Mouse (Mus musculus) liver, postnatal 0 days (tissue): Measurements from ENCODE around the gene Runx3. TPM values are rescaled to one million over a fixed set of nuclear protein-coding genes. Genes with fewer than 3 reads are reported as not detected.

Source experiments
- ATAC-seq: fragments of 200-750 bp; cut with Nextera tagmentation; 2 replicates; pipeline ENCODE4 v1.8.0; 2017; ENCODE audit warnings: mild to moderate bottlenecking, moderate library complexity
- DNase-seq: peaks from one replicate; pipeline ENCODE4 v3.0.0-alpha.2; 2016
- H3K27ac ChIP-seq: fragments of 300-500 bp; sonication (generic); 2 replicates; pipeline ENCODE4 v1.5.1; 2014; ENCODE audit warnings: antibody characterized with exemption, moderate library complexity, mild to moderate bottlenecking, low read depth
- H3K27me3 ChIP-seq: fragments of 300-500 bp; sonication (generic); 2 replicates; pipeline ENCODE4 v1.6.1; 2014; ENCODE audit warnings: low read length, control low read depth, mixed read lengths; ENCODE audit not compliant: insufficient read depth
- H3K36me3 ChIP-seq: fragments of 300-500 bp; sonication (generic); replicated peaks from 2 replicates; pipeline ENCODE4 v1.6.1; 2014; ENCODE audit warnings: mild to moderate bottlenecking, control low read depth, low read length, moderate library complexity, mixed read lengths; ENCODE audit not compliant: insufficient read depth
- H3K4me1 ChIP-seq: fragments of 300-500 bp; sonication (generic); 2 replicates; pipeline ENCODE4 v1.6.1; 2014; ENCODE audit warnings: antibody characterized with exemption, mild to moderate bottlenecking, control low read depth; ENCODE audit not compliant: insufficient read depth
- H3K4me2 ChIP-seq: fragments of 300-500 bp; sonication (generic); 2 replicates; pipeline ENCODE4 v1.6.1; 2014; ENCODE audit warnings: low read depth, mild to moderate bottlenecking, low read length, moderate library complexity, mixed read lengths
- H3K4me3 ChIP-seq: fragments of 300-500 bp; sonication (generic); 2 replicates; pipeline ENCODE4 v1.5.1; 2014; ENCODE audit warnings: low read depth, low read length
- H3K9ac ChIP-seq: fragments of 300-500 bp; sonication (generic); replicated peaks from 2 replicates; pipeline ENCODE4 v1.6.1; 2014; ENCODE audit warnings: mild to moderate bottlenecking, moderate library complexity
- H3K9me3 ChIP-seq: fragments of 300-500 bp; sonication (generic); 2 replicates; pipeline ENCODE4 v1.6.1; 2016; ENCODE audit warnings: mild to moderate bottlenecking, control low read depth, low read length, mixed read lengths
- CTCF ChIP-seq: sonication (generic); IDR thresholded peaks from 2 replicates; pipeline ENCODE4 v1.5.1; 2016; ENCODE audit warnings: antibody characterized with exemption, low read depth
- EP300 ChIP-seq: IDR thresholded peaks from 2 replicates; pipeline ENCODE4 v1.6.1; 2016; ENCODE audit warnings: antibody characterized with exemption, low read depth, mild to moderate bottlenecking
- WGBS: fragments of 180-500 bp; shearing (Covaris S2); extraction: QIAGEN DNeasy Blood & Tissue Kit; methylation state at CpG from one replicate; pipeline ENCODE4 v1.1.7; 2014; ENCODE audit not compliant: insufficient replicate concordance; 5-methylcytosine and 5-hydroxymethylcytosine counted together
- polyA plus RNA-seq: library from polyadenylated mRNA; unstranded; fragments of >200 nt; fragmentation: Nextera tagmentation; extraction: Ambion mirVana; gene quantifications from 2 replicates; pipeline ENCODE4 v1.2.1, GENCODE M21; 2015

Gene Runx3
- polyA plus RNA-seq, 1 experiment from 2014 or later: 0.39 TPM

DNA sequence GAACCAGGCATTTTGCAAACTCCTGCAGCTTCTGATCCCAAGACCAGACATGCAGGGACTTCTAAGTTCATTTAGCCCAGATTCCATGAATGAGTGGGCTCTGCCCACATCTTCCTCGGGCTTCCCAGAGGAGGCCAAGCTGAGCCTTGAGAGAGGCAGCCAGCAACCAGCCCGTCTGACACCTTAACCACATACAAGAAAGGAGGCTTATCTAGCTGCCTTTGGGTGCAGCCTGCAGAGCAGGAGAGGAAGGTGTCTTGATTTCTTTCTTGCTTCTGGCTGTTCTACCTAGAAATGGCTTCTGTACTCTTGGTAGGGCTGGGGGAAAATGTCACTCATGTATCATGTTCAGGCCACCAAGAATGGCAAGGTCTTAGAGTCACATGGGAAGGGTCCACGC lies 11.8 kb upstream of the Runx3 start:
- no peak overlapping the region for H3K4me2 ChIP-seq
- no peak for TF ChIP-seq EP300
- TF ChIP-seq CTCF: no peak
- H3K27me3 ChIP-seq: 0 out of 2 replicates have a peak, but pooled peaks cover 2% of the 10 kb centered on the region
- no peak overlapping the region for H3K4me3 ChIP-seq
- WGBS: 49% methylated on average over 3 of the region's 3 CpGs
- H3K9me3 ChIP-seq: 0 out of 2 replicates have a peak, but pooled peaks cover 3% of the 10 kb centered on the region
- H3K27ac ChIP-seq: no peak overlapping the region
- DNase-seq: no peak
- H3K4me1 ChIP-seq: no peaks in the 10 kb centered on the region
- no peak for ATAC-seq
- no peak overlapping the region for H3K9ac ChIP-seq
- no peaks in the 10 kb centered on the region for H3K36me3 ChIP-seq

DNA sequence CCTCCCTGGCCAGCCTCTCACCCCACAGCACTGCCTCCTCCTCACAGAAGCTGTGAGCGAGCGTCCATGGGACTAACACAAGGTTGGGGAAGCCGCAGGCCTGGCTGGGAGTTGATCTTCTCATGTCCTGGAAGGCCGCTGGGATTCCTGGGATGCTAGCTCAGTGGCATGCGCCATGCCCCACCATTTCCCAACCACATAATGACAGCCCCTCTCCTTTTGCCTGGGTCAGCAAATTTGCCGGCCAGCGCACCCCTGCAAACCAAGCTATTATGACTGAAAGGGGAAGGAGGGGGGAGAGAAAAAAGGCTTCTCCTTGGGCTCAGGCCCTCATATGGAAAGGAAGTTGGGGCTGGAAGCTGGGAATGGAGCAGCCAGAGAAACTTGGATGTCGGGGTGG lies 6.8 kb upstream of the Runx3 start:
- Histone ChIP-seq H3K9ac (no peak overlapping the region), H3K4me3 (no peak overlapping the region), H3K36me3 (no peaks in the 10 kb centered on the region), H3K27ac (no peak overlapping the region), H3K27me3 (no peaks in the 10 kb centered on the region), H3K4me2 (no peak overlapping the region), H3K4me1 (no peaks in the 10 kb centered on the region), H3K9me3 (0 out of 2 replicates have a peak, but pooled peaks cover 3% of the 10 kb centered on the region)
- WGBS: 79% methylated on average over 8 of the region's 8 CpGs
- TF ChIP-seq EP300 (no peak), CTCF (no peak)
- DNase-seq (no peak), ATAC-seq (no peak)

DNA sequence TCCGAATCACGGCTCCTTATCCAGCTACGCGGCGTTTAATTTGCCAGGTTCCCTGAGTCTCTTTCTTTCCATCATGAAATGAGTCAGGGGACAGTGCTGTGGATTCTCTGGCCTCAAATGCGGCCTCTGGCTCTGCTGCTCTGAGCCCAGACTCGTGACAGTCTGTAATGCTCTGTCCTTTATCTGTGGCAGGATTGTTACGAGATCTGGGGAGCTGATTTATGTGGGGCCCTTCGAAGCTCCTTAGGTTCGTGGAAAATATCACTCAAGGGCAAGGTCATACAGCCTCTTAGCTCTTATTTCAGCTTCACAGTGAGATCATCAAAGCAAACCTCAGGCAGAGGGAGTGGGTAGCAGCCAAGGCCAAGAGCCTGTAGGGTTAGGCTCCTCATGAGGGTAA lies 6.2 kb upstream of the Runx3 start:
- Histone ChIP-seq H3K9ac (no peak overlapping the region), H3K4me2 (no peak overlapping the region), H3K9me3 (0 out of 2 replicates have a peak, but pooled peaks cover 3% of the 10 kb centered on the region), H3K27ac (no peak overlapping the region), H3K4me3 (no peak overlapping the region), H3K27me3 (no peaks in the 10 kb centered on the region), H3K4me1 (no peaks in the 10 kb centered on the region), H3K36me3 (no peaks in the 10 kb centered on the region)
- DNase-seq: no peak
- TF ChIP-seq CTCF (no peak), EP300 (no peak)
- WGBS: 74% methylated on average over 10 of the region's 10 CpGs
- ATAC-seq: no peak

DNA sequence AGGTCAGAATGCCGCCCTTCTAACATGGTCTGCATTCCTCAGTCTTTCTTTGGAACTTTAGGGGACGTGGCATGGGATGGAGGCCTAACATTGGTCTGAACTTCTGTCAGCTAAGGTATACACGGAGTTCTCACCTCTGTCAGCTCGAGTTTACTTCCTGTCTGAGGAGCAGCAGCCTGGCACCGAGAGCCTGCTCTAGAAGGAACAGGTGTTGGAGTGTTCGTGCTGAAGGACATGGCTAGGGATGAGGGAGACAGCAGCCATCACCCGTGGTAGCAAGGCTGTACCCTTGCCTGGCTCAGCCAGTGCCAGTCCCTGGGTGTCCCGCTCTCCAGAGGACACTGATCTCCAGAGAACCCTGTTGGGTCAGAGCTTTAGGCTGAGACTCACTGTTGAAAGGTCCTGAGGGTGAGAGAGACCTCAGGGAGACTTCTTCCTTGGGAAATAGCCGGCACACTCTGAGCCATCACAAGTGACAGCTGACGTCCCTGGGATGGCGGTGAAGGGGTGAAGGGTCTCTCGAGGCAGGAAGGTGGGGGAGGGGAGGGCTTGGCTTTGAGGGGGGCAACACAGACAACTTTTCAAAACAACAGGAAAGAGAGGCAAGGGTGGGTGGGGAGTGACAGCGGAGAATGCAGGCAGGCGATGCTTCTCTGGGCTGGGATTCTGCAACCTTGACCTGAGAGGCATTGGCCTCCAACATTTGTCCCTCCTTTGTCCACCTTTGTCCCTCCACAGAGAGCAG lies 4.9 kb upstream of the Runx3 start:
- DNase-seq (no peak), ATAC-seq (no peak)
- Histone ChIP-seq H3K4me3 (no peak overlapping the region), H3K36me3 (no peaks in the 10 kb centered on the region), H3K27ac (no peak overlapping the region), H3K9ac (no peak overlapping the region), H3K4me1 (no peaks in the 10 kb centered on the region), H3K4me2 (no peak overlapping the region), H3K9me3 (0 out of 2 replicates have a peak, but pooled peaks cover 3% of the 10 kb centered on the region), H3K27me3 (no peaks in the 10 kb centered on the region)
- TF ChIP-seq EP300 (no peak), CTCF (no peak)
- WGBS: 52% methylated on average over 14 of the region's 14 CpGs

DNA sequence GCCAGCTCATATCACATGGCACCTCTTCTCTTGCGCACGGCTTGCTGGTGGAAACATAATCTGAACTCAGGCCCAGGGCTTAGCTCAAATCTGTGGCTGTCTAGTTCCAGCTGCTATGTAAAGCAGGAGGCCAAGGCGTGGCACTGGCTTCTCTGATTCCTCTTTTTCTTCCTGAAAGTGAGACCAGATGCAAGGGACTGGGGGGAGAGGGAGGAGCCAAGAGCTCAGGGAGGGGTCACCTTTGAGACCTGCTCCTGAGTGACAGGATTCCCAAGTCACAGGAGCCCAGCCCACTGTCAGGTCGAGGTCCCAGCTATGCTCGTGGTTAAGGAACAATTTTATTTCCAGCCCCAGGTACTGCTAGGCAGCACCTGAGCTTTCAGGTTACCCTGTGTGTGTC lies 4.1 kb upstream of the Runx3 start:
- H3K4me1 ChIP-seq: no peaks in the 10 kb centered on the region
- TF ChIP-seq EP300: no peak
- no peak for TF ChIP-seq CTCF
- no peak overlapping the region for H3K9ac ChIP-seq
- 0 out of 2 replicates have a peak, but pooled peaks cover 3% of the 10 kb centered on the region for H3K9me3 ChIP-seq
- no peak for DNase-seq
- no peak overlapping the region for H3K4me2 ChIP-seq
- no peak overlapping the region for H3K27ac ChIP-seq
- H3K4me3 ChIP-seq: no peak overlapping the region
- ATAC-seq: no peak
- H3K27me3 ChIP-seq: no peaks in the 10 kb centered on the region
- 57% methylated on average over 5 of the region's 5 CpGs for WGBS
- H3K36me3 ChIP-seq: no peaks in the 10 kb centered on the region

DNA sequence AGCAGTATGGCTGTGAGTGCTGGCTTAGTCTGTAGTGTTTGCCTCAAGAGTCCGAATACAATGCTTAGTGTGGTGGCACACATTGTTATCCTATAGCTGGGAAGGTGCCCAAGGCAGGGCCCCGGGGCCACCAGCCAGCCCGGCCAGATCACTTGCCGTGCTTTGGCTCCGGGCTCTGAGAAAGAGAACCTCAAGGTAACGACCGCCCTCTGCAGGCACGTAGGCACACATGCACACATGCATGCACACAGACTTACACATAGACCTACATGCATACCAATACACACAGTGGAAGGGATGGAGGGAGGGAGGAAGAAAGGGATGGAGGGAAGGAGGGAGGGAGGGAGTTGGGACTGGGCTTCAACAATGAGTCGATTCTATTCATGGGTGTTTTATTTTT lies 2.6 kb upstream of the Runx3 start:
- Histone ChIP-seq H3K27me3 (no peaks in the 10 kb centered on the region), H3K9me3 (no peaks in the 10 kb centered on the region), H3K9ac (no peak overlapping the region), H3K36me3 (no peaks in the 10 kb centered on the region), H3K4me3 (no peak overlapping the region), H3K4me1 (no peaks in the 10 kb centered on the region), H3K27ac (no peak overlapping the region), H3K4me2 (no peak overlapping the region)
- ATAC-seq: no peak
- no peak for DNase-seq
- TF ChIP-seq CTCF: no peak
- WGBS: 90% methylated on average over 9 of the region's 9 CpGs
